Mouse (Mus musculus) liver, adult 2 months (tissue): Measurements from ENCODE around the gene Eno3.

Experiments used
- CTCF ChIP-seq: fragments of 200-500 bp; IDR thresholded peaks from 2 replicates; pipeline ENCODE4 v1.5.1; 2011; ENCODE audit warnings: low read depth, low read length, control low read depth
- POLR2A ChIP-seq: fragments of 200-500 bp; IDR thresholded peaks from 2 replicates; pipeline ENCODE4 v1.6.1; 2011; ENCODE audit warnings: low read length, control low read depth; ENCODE audit not compliant: insufficient read depth; ENCODE audit errors: extremely low read depth

DNA sequence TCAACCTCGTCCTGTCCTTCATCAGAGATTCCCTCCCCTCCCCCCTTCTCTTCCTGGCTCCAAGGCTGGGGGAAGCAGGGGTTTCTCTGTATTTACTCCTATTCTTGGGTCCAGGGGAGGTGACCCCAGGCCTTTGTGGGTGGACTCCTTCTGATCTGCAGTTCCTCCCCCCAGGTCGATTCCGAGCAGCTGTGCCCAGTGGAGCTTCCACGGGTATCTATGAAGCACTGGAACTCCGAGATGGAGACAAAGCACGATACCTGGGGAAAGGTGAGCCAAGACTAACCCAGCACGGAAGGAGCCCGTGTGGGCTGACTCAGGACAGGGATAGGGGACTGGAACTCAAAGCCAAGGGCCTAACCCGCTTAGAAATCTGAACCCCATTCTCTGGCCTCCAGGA, 989 bp downstream of the Eno3 start:
- TF ChIP-seq CTCF (no peak), POLR2A (no peak)
